Mouse (Mus musculus): ENCODE results near the gene Gstt4. TPM values are rescaled to one million over a fixed set of nuclear protein-coding genes. Genes with fewer than 3 reads are reported as not detected.

Gene Gstt4
- polyA plus RNA-seq, 1 experiment from 2014 or later, result not detected

GRCm38 (mm10) chr10:75828500-75828931, 6.2 kb upstream of the Gstt4 start:
- POLR2A ChIA-PET, result interaction anchor here (1.3 kb wide), 1 partner anchor 64 kb away, joined by 5 read pairs; the partner anchor contains the start of gene Cabin1
- peak; percentile 48 for ATAC-seq
- CTCF ChIA-PET, result interaction anchor here (1.0 to 1.4 kb wide), 2 partner anchors 9 to 56 kb away, joined by 6 to 7 read pairs; partner anchors contain the start of gene Ddt
- peak; percentile 57 for DNase-seq (ENCODE audit: low read depth, low spot score)
- no peaks in the 10 kb centered on the region for H3K27me3 ChIP-seq
- TF ChIP-seq CTCF (IDR thresholded peaks at IDR 0.05), result no peak
- in situ Hi-C loops (cut with MboI; ENCODE audit: low pct_unique_long_range_greater_than_20kb), result loop anchor here (10.0 kb wide), 1 partner anchor 54 kb away; the partner anchor contains the start of gene Ddt

GRCm38 (mm10) chr10:75827668-75828360, 5.5 kb upstream of the Gstt4 start:
- H3K27me3 ChIP-seq, result no peaks in the 10 kb centered on the region
- in situ Hi-C loops (cut with MboI; ENCODE audit: low pct_unique_long_range_greater_than_20kb), result loop anchor here (10.0 kb wide), 1 partner anchor 53 kb away; the partner anchor contains the start of gene Ddt
- CTCF ChIA-PET, result interaction anchor here (1.0 to 1.4 kb wide), 2 partner anchors 8 to 55 kb away, joined by 6 to 7 read pairs; partner anchors contain the start of gene Ddt
- TF ChIP-seq CTCF (IDR thresholded peaks at IDR 0.05), result no peak
- ATAC-seq (peak; percentile 71), DNase-seq (ENCODE audit: low read depth, low spot score) (peak; percentile 91)
- POLR2A ChIA-PET, result no interaction called here

- no peaks in the 10 kb centered on the region for H3K27me3 ChIP-seq
- DNase-seq (ENCODE audit: low read depth, low spot score) (no peak), ATAC-seq (no peak)
- in situ Hi-C loops (cut with MboI; ENCODE audit: low pct_unique_long_range_greater_than_20kb), result loop anchor here (10.0 kb wide), 1 partner anchor 50 kb away; the partner anchor contains the start of gene Ddt
- no peak for TF ChIP-seq CTCF (IDR thresholded peaks at IDR 0.05)
- CTCF ChIA-PET, result no interaction called here
- POLR2A ChIA-PET, result no interaction called here
Measured at GRCm38 (mm10) chr10:75824530-75824929, 2.2 kb upstream of the Gstt4 start.

GRCm38 (mm10) chr10:75823782-75824181, 1.4 kb upstream of the Gstt4 start:
- in situ Hi-C loops (cut with MboI; ENCODE audit: low pct_unique_long_range_greater_than_20kb), result loop anchor here (10.0 kb wide), 1 partner anchor 49 kb away; the partner anchor contains the start of gene Ddt

GRCm38 (mm10) chr10:75819882-75820281, 2.5 kb downstream of the Gstt4 start:
- in situ Hi-C loops (cut with MboI; ENCODE audit: low pct_unique_long_range_greater_than_20kb), result loop anchor here (10.0 kb wide), 1 partner anchor 45 kb away; the partner anchor contains the start of gene Ddt

More at GRCm38 (mm10) chr10:75823782-75824181, 1.4 kb upstream of the Gstt4 start:
- H3K27me3 ChIP-seq, result no peaks in the 10 kb centered on the region
- CTCF ChIA-PET, result no interaction called here
- POLR2A ChIA-PET, result no interaction called here
- ATAC-seq, result no peak
- TF ChIP-seq CTCF (IDR thresholded peaks at IDR 0.05), result no peak
- DNase-seq (ENCODE audit: low read depth, low spot score), result no peak

GRCm38 (mm10) chr10:75818641-75819040, 3.7 kb downstream of the Gstt4 start:
- ATAC-seq (no peak), DNase-seq (ENCODE audit: low read depth, low spot score) (no peak)
- CTCF ChIA-PET, result interaction anchor here (1.7 kb wide), 1 partner anchor 9 kb away, joined by 7 read pairs; no protein-coding TSS in a partner anchor
- POLR2A ChIA-PET, result no interaction called here
- in situ Hi-C loops (cut with MboI; ENCODE audit: low pct_unique_long_range_greater_than_20kb), result no loop called here
- H3K27me3 ChIP-seq, result no peaks in the 10 kb centered on the region
- TF ChIP-seq CTCF (IDR thresholded peaks at IDR 0.05), result no peak

More at GRCm38 (mm10) chr10:75819882-75820281, 2.5 kb downstream of the Gstt4 start:
- no peak for TF ChIP-seq CTCF (IDR thresholded peaks at IDR 0.05)
- ATAC-seq (no peak), DNase-seq (ENCODE audit: low read depth, low spot score) (peak; percentile 57)
- CTCF ChIA-PET, result interaction anchor here (1.4 to 1.7 kb wide), 2 partner anchors 8 to 16 kb away, joined by 3 to 7 read pairs; no protein-coding TSS in a partner anchor
- POLR2A ChIA-PET, result no interaction called here
- H3K27me3 ChIP-seq, result no peaks in the 10 kb centered on the region

GRCm38 (mm10) chr10:75804217-75804616, 18.1 kb downstream of the Gstt4 start:
- in situ Hi-C loops (cut with MboI; ENCODE audit: low pct_unique_long_range_greater_than_20kb), result no loop called here
- DNase-seq (ENCODE audit: low read depth, low spot score) (no peak), ATAC-seq (no peak)
- ChIA-PET CTCF (no interaction called here), POLR2A (no interaction called here)
- H3K27me3 ChIP-seq, result peaks cover 15% of the 10 kb centered on the region
- no peak for TF ChIP-seq CTCF (IDR thresholded peaks at IDR 0.05)

GRCm38 (mm10) chr10:75798176-75798696, 24.1 kb downstream of the Gstt4 start, which contains the start of gene Gstt1:
Gstt1 (minus strand) TSS chr10:75798584.
- ATAC-seq (no peak), DNase-seq (ENCODE audit: low read depth, low spot score) (no peak)
- in situ Hi-C loops (cut with MboI; ENCODE audit: low pct_unique_long_range_greater_than_20kb), result no loop called here
- no peaks in the 10 kb centered on the region for H3K27me3 ChIP-seq
- POLR2A ChIA-PET, result no interaction called here
- CTCF ChIA-PET, result interaction anchor here (1.1 kb wide), 1 partner anchor 9 kb away, joined by 3 read pairs; no protein-coding TSS in a partner anchor
- TF ChIP-seq CTCF (IDR thresholded peaks at IDR 0.05), result no peak

GRCm38 (mm10) chr10:75797619-75798175, 24.6 kb downstream of the Gstt4 start:
- ATAC-seq (no peak), DNase-seq (ENCODE audit: low read depth, low spot score) (no peak)
- ChIA-PET POLR2A (no interaction called here), CTCF (interaction anchor here (1.1 kb wide), 1 partner anchor 9 kb away, joined by 3 read pairs; no protein-coding TSS in a partner anchor)
- in situ Hi-C loops (cut with MboI; ENCODE audit: low pct_unique_long_range_greater_than_20kb), result no loop called here
- H3K27me3 ChIP-seq, result no peaks in the 10 kb centered on the region
- TF ChIP-seq CTCF (IDR thresholded peaks at IDR 0.05), result no peak

- ChIA-PET POLR2A (no interaction called here), CTCF (no interaction called here)
- ATAC-seq, result no peak
- no peak for TF ChIP-seq CTCF (IDR thresholded peaks at IDR 0.05)
- DNase-seq (ENCODE audit: low read depth, low spot score), result no peak
- in situ Hi-C loops (cut with MboI; ENCODE audit: low pct_unique_long_range_greater_than_20kb), result no loop called here
- no peaks in the 10 kb centered on the region for H3K27me3 ChIP-seq
Measured at GRCm38 (mm10) chr10:75796731-75797516, 25.4 kb downstream of the Gstt4 start.
